Mouse (Mus musculus) brain, adult 2 months (tissue): ENCODE results near the gene Pbx1.

Experiments
- DNase-seq: peaks from one replicate; pipeline ENCODE4 v3.0.0; 2011; ENCODE audit warnings: low read depth, low spot score

Gene Pbx1

GRCm38 (mm10) chr1:168272091-168272490 lies 160.0 kb downstream of the Pbx1 start:
- DNase-seq, result peak; percentile 58

- no peak for DNase-seq
These were observed 160.9 kb downstream of the Pbx1 start for GRCm38 (mm10) chr1:168271207-168271606.

- peak; percentile 59 for DNase-seq
These were observed 163.1 kb downstream of the Pbx1 start for GRCm38 (mm10) chr1:168268751-168269623.

- peak; percentile 37 for DNase-seq
These were observed 163.8 kb downstream of the Pbx1 start for GRCm38 (mm10) chr1:168268224-168268623.

GRCm38 (mm10) chr1:168265594-168266390 lies 166.3 kb downstream of the Pbx1 start:
- no peak for DNase-seq

GRCm38 (mm10) chr1:168265090-168265489 lies 167.0 kb downstream of the Pbx1 start:
- DNase-seq, result no peak

- no peak for DNase-seq
These were observed 171.7 kb downstream of the Pbx1 start for GRCm38 (mm10) chr1:168260391-168260790.

- no peak for DNase-seq
These were observed 173.2 kb downstream of the Pbx1 start for GRCm38 (mm10) chr1:168258856-168259255.

GRCm38 (mm10) chr1:168255347-168255908 lies 176.6 kb downstream of the Pbx1 start:
- DNase-seq, result peak; percentile 35

GRCm38 (mm10) chr1:168246968-168247724 lies 184.9 kb downstream of the Pbx1 start:
- DNase-seq, result peak; percentile 58

GRCm38 (mm10) chr1:168245539-168245938 lies 186.5 kb downstream of the Pbx1 start:
- no peak for DNase-seq

- no peak for DNase-seq
These were observed 188.3 kb downstream of the Pbx1 start for GRCm38 (mm10) chr1:168243759-168244158.

- peak; percentile 56 for DNase-seq
These were observed 189.0 kb downstream of the Pbx1 start for GRCm38 (mm10) chr1:168243068-168243467.

- DNase-seq, result no peak
These were observed 190.8 kb downstream of the Pbx1 start for GRCm38 (mm10) chr1:168241316-168241715.

- DNase-seq, result peak; percentile 67
These were observed 191.2 kb downstream of the Pbx1 start for GRCm38 (mm10) chr1:168240846-168241245.

GRCm38 (mm10) chr1:168240386-168240785 lies 191.7 kb downstream of the Pbx1 start:
- DNase-seq, result no peak

GRCm38 (mm10) chr1:168236101-168236500 lies 196.0 kb downstream of the Pbx1 start:
- DNase-seq, result peak; percentile 68

- DNase-seq, result no peak
These were observed 197.7 kb downstream of the Pbx1 start for GRCm38 (mm10) chr1:168234355-168234754.

- DNase-seq, result no peak
These were observed 198.9 kb downstream of the Pbx1 start for GRCm38 (mm10) chr1:168233182-168233581.

GRCm38 (mm10) chr1:168231548-168232429 lies 200.3 kb downstream of the Pbx1 start:
- DNase-seq, result no peak
